Mouse (Mus musculus): ENCODE measurements around the gene Olfr155. TPM values are rescaled to one million over a fixed set of nuclear protein-coding genes. Genes with fewer than 3 reads are reported as not detected.

Gene Olfr155
- polyA plus RNA-seq, 1 experiment from 2014 or later: 0.16 TPM

GRCm38 (mm10) chr4:43897209-43897608, 45.8 kb downstream of the Olfr155 start:
- no peak overlapping the region for H3K27ac ChIP-seq (replicated peaks)
- ATAC-seq (ENCODE audit: insufficient number of reproducible peaks, low FRiP score, low TSS enrichment, low read depth): no peak
- H3K4me3 ChIP-seq (replicated peaks): no peak overlapping the region
- no peaks in the 10 kb centered on the region; the same call in 1 of the 2 replicates for H3K36me3 ChIP-seq
- H3K4me2 ChIP-seq (replicated peaks): no peak overlapping the region
- H3K4me1 ChIP-seq: no peaks in the 10 kb centered on the region
- H3K27me3 ChIP-seq: no peaks in the 10 kb centered on the region
- H3K9me3 ChIP-seq (replicated peaks): no peaks in the 10 kb centered on the region
- no peak overlapping the region for H3K9ac ChIP-seq

GRCm38 (mm10) chr4:43899197-43899596, 47.8 kb downstream of the Olfr155 start:
- Histone ChIP-seq H3K4me1 (no peaks in the 10 kb centered on the region), H3K9me3 (replicated peaks) (no peaks in the 10 kb centered on the region), H3K4me3 (replicated peaks) (no peak overlapping the region), H3K36me3 (peaks cover 2% of the 10 kb centered on the region; the same call in 1 of the 2 replicates), H3K4me2 (replicated peaks) (no peak overlapping the region), H3K27ac (replicated peaks) (no peak overlapping the region), H3K9ac (no peak overlapping the region), H3K27me3 (no peaks in the 10 kb centered on the region)
- no peak for ATAC-seq (ENCODE audit: insufficient number of reproducible peaks, low FRiP score, low TSS enrichment, low read depth)
- WGBS: 67% methylated on average over 8 of the region's 8 CpGs

GRCm38 (mm10) chr4:43903690-43904089, 52.3 kb downstream of the Olfr155 start:
- H3K27me3 ChIP-seq: no peaks in the 10 kb centered on the region
- no peak overlapping the region for H3K4me3 ChIP-seq (replicated peaks)
- ATAC-seq (ENCODE audit: insufficient number of reproducible peaks, low FRiP score, low TSS enrichment, low read depth): no peak
- H3K9ac ChIP-seq: no peak overlapping the region
- WGBS: 70% methylated on average over 7 of the region's 7 CpGs
- H3K4me1 ChIP-seq: peaks cover 5% of the 10 kb centered on the region; the same call in 1 of the 2 replicates
- H3K36me3 ChIP-seq: peaks cover 2% of the 10 kb centered on the region; the same call in 1 of the 2 replicates
- no peak overlapping the region for H3K4me2 ChIP-seq (replicated peaks)
- no peaks in the 10 kb centered on the region for H3K9me3 ChIP-seq (replicated peaks)
- H3K27ac ChIP-seq (replicated peaks): no peak overlapping the region

GRCm38 (mm10) chr4:43906443-43906842, 55.1 kb downstream of the Olfr155 start:
- Histone ChIP-seq H3K36me3 (peaks cover 17% of the 10 kb centered on the region; the same call in 1 of the 2 replicates), H3K9ac (no peak overlapping the region), H3K4me2 (replicated peaks) (no peak overlapping the region), H3K27me3 (no peaks in the 10 kb centered on the region), H3K27ac (replicated peaks) (no peak overlapping the region), H3K4me3 (replicated peaks) (no peak overlapping the region), H3K9me3 (replicated peaks) (no peaks in the 10 kb centered on the region), H3K4me1 (peaks cover 5% of the 10 kb centered on the region; the same call in 1 of the 2 replicates)
- ATAC-seq (ENCODE audit: insufficient number of reproducible peaks, low FRiP score, low TSS enrichment, low read depth): no peak
- WGBS: 18% methylated on average over 6 of the region's 6 CpGs

Other genes with a start within 250 kb of the Olfr155 start
- 19.7 and 20.9 TPM in 2 replicates for gene Npr2, start 219.6 kb upstream of the Olfr155 start, polyA plus RNA-seq (2015; fragmentation: Nextera tagmentation; extraction: Ambion mirVana)
- gene Spag8, start 198.0 kb upstream of the Olfr155 start, polyA plus RNA-seq (2015; fragmentation: Nextera tagmentation; extraction: Ambion mirVana): 7.5 and 10.6 TPM in 2 replicates
- 88.1 and 91.2 TPM in 2 replicates for gene Hint2, start 195.1 kb upstream of the Olfr155 start, polyA plus RNA-seq (2015; fragmentation: Nextera tagmentation; extraction: Ambion mirVana)
- gene Tmem8b, start 182.6 kb upstream of the Olfr155 start, polyA plus RNA-seq (2015; fragmentation: Nextera tagmentation; extraction: Ambion mirVana): 5.3 and 6.1 TPM in 2 replicates
- 2.9 and 4.3 TPM in 2 replicates for gene Fam221b, start 182.4 kb upstream of the Olfr155 start, polyA plus RNA-seq (2015; fragmentation: Nextera tagmentation; extraction: Ambion mirVana)
- gene Olfr70, start 150.8 kb upstream of the Olfr155 start, polyA plus RNA-seq (2015; fragmentation: Nextera tagmentation; extraction: Ambion mirVana): not detected in 2 replicates
- not detected in 2 replicates for gene Olfr71, start 141.3 kb upstream of the Olfr155 start, polyA plus RNA-seq (2015; fragmentation: Nextera tagmentation; extraction: Ambion mirVana)
- gene Hrct1, start 124.4 kb upstream of the Olfr155 start, polyA plus RNA-seq (2015; fragmentation: Nextera tagmentation; extraction: Ambion mirVana): 0.99 and 1.2 TPM in 2 replicates
- 0.09 and 0.31 TPM in 2 replicates for gene Spaar, start 121.5 kb upstream of the Olfr155 start, polyA plus RNA-seq (2015; fragmentation: Nextera tagmentation; extraction: Ambion mirVana)
- gene Olfr159, start 80.6 kb upstream of the Olfr155 start, polyA plus RNA-seq (2015; fragmentation: Nextera tagmentation; extraction: Ambion mirVana): not detected in 2 replicates
- gene Olfr156, start 27.7 kb upstream of the Olfr155 start, polyA plus RNA-seq (2015; fragmentation: Nextera tagmentation; extraction: Ambion mirVana): 0.13 TPM in 1 of 2 replicates, not detected in the other
- gene Olfr157, start 11.4 kb upstream of the Olfr155 start, polyA plus RNA-seq (2015; fragmentation: Nextera tagmentation; extraction: Ambion mirVana): 0.04 TPM in 2 replicates
- 33.3 and 33.7 TPM in 2 replicates for gene Reck, start 24.0 kb downstream of the Olfr155 start, polyA plus RNA-seq (2015; fragmentation: Nextera tagmentation; extraction: Ambion mirVana)
- 84.4 and 102 TPM in 2 replicates for gene Glipr2, start 105.8 kb downstream of the Olfr155 start, polyA plus RNA-seq (2015; fragmentation: Nextera tagmentation; extraction: Ambion mirVana)
- gene Ccin, start 131.9 kb downstream of the Olfr155 start, polyA plus RNA-seq (2015; fragmentation: Nextera tagmentation; extraction: Ambion mirVana): not detected in 2 replicates
- gene Clta, start 152.9 kb downstream of the Olfr155 start, polyA plus RNA-seq (2015; fragmentation: Nextera tagmentation; extraction: Ambion mirVana): 247 and 259 TPM in 2 replicates
- 25.5 and 26.1 TPM in 2 replicates for gene Gne, start 232.6 kb downstream of the Olfr155 start, polyA plus RNA-seq (2015; fragmentation: Nextera tagmentation; extraction: Ambion mirVana)

All from embryonic facial prominence, embryonic 15.5 days (tissue).